Mouse (Mus musculus) hindbrain, embryonic 14.5 days (tissue): ENCODE measurements around the gene Cbarp. TPM values are rescaled to one million over a fixed set of nuclear protein-coding genes. Genes with fewer than 3 reads are reported as not detected.

Experiments
- ATAC-seq: fragments of 200-750 bp; cut with Nextera tagmentation; 2 replicates; pipeline ENCODE4 v1.8.0; 2017; ENCODE audit warnings: moderate number of reproducible peaks, mild to moderate bottlenecking, moderate TSS enrichment, moderate library complexity; ENCODE audit not compliant: low FRiP score
- DNase-seq: peaks from one replicate; pipeline ENCODE4 v3.0.0-alpha.2; 2015; ENCODE audit warnings: low spot score
- H3K27ac ChIP-seq: fragments of 300-500 bp; sonication (generic); 2 replicates; pipeline ENCODE4 v1.5.1; 2014; ENCODE audit warnings: mild to moderate bottlenecking, moderate library complexity
- H3K27me3 ChIP-seq: fragments of 300-500 bp; sonication (generic); 2 replicates; pipeline ENCODE4 v1.6.1; 2014; ENCODE audit warnings: mild to moderate bottlenecking, low read length, mixed read lengths; ENCODE audit not compliant: control insufficient read depth, insufficient read depth
- H3K36me3 ChIP-seq: fragments of 300-500 bp; sonication (generic); replicated peaks from 2 replicates; pipeline ENCODE4 v1.6.1; 2014; ENCODE audit not compliant: control insufficient read depth, insufficient read depth
- H3K4me1 ChIP-seq: fragments of 300-500 bp; sonication (generic); replicated peaks from 2 replicates; pipeline ENCODE4 v1.6.1; 2014; ENCODE audit warnings: antibody characterized with exemption, low read length, mixed read lengths; ENCODE audit not compliant: control insufficient read depth, insufficient read depth
- H3K4me2 ChIP-seq: fragments of 300-500 bp; sonication (generic); replicated peaks from 2 replicates; pipeline ENCODE4 v1.6.1; 2014; ENCODE audit warnings: mild to moderate bottlenecking, moderate library complexity
- H3K4me3 ChIP-seq: fragments of 300-500 bp; sonication (generic); replicated peaks from 2 replicates; pipeline ENCODE4 v1.5.1; 2014; ENCODE audit warnings: mild to moderate bottlenecking, low read length
- H3K9ac ChIP-seq: fragments of 300-500 bp; sonication (generic); 2 replicates; pipeline ENCODE4 v1.6.1; 2014
- H3K9me3 ChIP-seq: fragments of 300-500 bp; sonication (generic); 2 replicates; pipeline ENCODE4 v1.6.1; 2016; ENCODE audit warnings: low read length; ENCODE audit not compliant: control insufficient read depth
- whole genome bisulfite sequencing: fragments of 180-500 bp; shearing (Covaris S2); extraction: QIAGEN DNeasy Blood & Tissue Kit; methylation state at CpG from one replicate; pipeline ENCODE4 v1.1.7; 2014; 5-methylcytosine and 5-hydroxymethylcytosine counted together
- polyA plus RNA-seq: library from polyadenylated mRNA; unstranded; fragments of >200 nt; fragmentation: Nextera tagmentation; extraction: Ambion mirVana; gene quantifications from 2 replicates; pipeline ENCODE4 v1.2.1, GENCODE M21; 2014

Cbarp gene
- polyA plus RNA-seq, 1 experiment from 2014 or later = 93.4 TPM

DNA sequence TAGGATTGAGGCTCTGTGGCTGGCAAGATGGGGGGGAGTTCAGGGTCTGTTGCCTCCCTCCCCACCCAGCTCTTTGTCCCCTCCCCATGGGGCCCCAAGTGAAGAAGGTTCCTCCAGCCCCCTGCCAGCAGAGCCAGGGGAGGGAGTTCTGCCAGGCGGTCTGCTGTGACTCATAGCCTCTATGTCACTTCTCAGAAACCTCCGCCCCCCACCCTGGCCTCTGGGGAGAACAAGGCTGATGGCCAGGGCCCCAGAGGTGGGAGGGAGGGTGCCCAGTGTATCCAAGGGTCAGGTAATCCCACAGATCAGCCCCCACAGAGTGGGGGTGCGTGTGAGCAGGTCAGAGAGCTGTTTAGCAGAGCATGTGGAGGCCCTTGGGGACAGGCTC, 12.2 kb upstream of the Cbarp start:
- peak overlapping the region; percentile 100 for H3K4me2 ChIP-seq
- peaks cover 71% of the 10 kb centered on the region for H3K36me3 ChIP-seq
- peak overlapping the region; percentile 99 for H3K27ac ChIP-seq
- no peaks in the 10 kb centered on the region for H3K9me3 ChIP-seq
- DNase-seq (no peak), ATAC-seq (no peak)
- WGBS = 31% methylated on average over 3 of the region's 3 CpGs
- peak overlapping the region; percentile 100 for H3K4me3 ChIP-seq
- H3K4me1 ChIP-seq = peaks cover 25% of the 10 kb centered on the region
- no peaks in the 10 kb centered on the region for H3K27me3 ChIP-seq
- peak overlapping the region; percentile 100 for H3K9ac ChIP-seq

GRCm38 (mm10) chr10:80152071-80152872, 11.6 kb upstream of the Cbarp start:
- Histone ChIP-seq H3K27me3 (no peaks in the 10 kb centered on the region), H3K4me1 (peaks cover 25% of the 10 kb centered on the region), H3K4me2 (peak overlapping the region; percentile 100), H3K27ac (peak overlapping the region; percentile 99), H3K9me3 (no peaks in the 10 kb centered on the region), H3K4me3 (peak overlapping the region; percentile 100), H3K9ac (peak overlapping the region; percentile 100), H3K36me3 (peaks cover 65% of the 10 kb centered on the region)
- no peak for DNase-seq
- ATAC-seq = no peak
- WGBS = 4% methylated on average over 15 of the region's 15 CpGs

DNA sequence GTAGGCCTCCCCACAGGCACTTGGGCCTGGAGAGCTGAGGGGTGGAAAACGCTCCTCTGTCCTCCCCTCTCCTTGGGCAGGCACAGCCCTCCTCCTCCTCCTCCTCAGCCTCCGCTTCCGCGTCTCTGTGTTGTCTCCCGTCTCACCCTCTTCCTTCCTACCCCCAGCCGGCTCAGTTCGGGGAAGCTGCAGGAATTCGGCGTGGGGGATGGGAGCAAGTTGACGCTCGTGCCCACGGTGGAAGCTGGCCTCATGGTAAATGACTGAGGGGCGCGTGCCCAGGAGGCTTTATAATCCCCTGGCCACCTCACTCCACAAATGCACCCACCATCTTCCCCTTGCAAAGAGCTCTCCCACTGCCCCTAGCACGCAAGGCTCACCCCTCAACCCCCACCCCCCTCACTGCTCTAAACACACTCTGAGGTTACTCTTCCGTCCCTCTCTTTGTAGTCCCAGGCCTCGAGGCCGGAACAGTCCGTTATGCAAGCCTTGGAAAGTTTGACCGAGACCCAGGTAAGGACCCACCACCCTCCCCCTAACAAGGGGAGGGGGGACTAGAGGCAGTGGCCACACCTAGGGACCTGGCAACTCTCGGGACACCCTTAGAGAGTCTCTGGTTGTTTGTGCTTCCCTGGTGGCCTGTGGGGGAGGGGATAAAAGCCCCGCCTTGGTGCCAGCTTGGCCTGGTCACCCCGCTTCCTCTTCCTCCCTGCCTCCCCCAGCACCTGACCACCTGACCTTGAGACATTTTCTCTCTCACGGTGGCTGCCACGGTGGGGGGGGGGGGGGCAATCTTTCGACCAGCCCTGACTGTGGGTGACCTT, 10.8 kb upstream of the Cbarp start:
- H3K36me3 ChIP-seq = peaks cover 57% of the 10 kb centered on the region
- ATAC-seq (no peak), DNase-seq (peak; percentile 54)
- WGBS = under 1% methylated on average over 25 of the region's 26 CpGs
- H3K9me3 ChIP-seq = no peaks in the 10 kb centered on the region
- H3K9ac ChIP-seq = peak overlapping the region; percentile 100
- peak overlapping the region; percentile 100 for H3K4me3 ChIP-seq
- no peaks in the 10 kb centered on the region for H3K27me3 ChIP-seq
- peaks cover 25% of the 10 kb centered on the region for H3K4me1 ChIP-seq
- peak overlapping the region; percentile 100 for H3K4me2 ChIP-seq
- peak overlapping the region; percentile 99 for H3K27ac ChIP-seq

DNA sequence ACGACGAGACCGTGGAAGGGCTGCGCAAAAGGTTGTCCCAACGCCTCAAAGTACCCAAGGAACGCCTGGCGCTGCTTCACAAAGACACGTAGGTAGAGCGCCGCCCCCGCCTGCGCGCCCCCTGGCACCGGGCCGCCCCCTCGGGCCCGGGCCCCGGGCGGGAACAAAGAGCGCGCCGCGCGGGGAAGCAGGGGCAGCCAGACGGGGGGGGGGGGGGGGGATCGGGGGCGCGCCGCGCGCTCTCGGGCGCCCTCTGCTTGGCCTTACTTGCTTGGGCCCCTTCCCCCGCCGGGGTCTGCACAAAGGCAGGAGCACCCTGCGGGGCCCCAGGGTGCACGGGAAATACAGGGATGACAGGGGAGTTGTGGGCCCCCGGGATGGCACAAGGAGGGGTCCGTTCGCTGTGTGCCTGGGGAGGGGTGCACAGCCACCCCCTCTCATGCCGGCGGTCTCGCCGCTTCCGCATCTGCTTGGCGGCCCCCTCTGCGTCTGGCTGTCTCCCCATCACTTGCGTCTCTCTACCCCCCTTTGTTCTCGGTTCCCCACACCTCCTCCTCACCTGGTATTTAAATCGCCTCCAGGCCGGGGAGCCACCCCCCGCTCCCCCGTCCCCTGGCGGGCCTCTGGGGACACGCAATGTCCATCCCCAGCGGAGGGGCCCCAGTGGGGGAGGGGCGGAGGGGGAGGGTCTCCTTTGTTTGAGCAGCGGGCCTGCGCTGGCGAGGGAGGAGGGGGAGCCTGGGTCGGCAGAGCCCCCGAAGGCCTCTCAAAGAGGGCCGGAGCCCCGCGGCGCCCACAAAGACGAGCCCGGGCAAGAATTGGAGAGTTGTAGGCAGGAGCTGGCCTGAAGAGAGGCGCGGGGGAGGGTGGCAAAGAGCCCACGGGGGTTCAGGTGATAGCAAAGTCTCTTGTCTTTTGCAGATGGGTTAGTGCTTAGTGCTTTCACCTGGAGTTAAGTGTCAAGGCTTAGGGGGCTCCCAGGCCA, 9.9 kb upstream of the Cbarp start:
- H3K9me3 ChIP-seq = no peaks in the 10 kb centered on the region
- peaks cover 22% of the 10 kb centered on the region for H3K4me1 ChIP-seq
- peak overlapping the region; percentile 99 for H3K27ac ChIP-seq
- under 1% methylated on average over 54 of the region's 71 CpGs for WGBS
- H3K9ac ChIP-seq = peak overlapping the region; percentile 100
- ATAC-seq (no peak), DNase-seq (peak; percentile 74)
- H3K27me3 ChIP-seq = no peaks in the 10 kb centered on the region
- peaks cover 57% of the 10 kb centered on the region for H3K36me3 ChIP-seq
- peak overlapping the region; percentile 100 for H3K4me2 ChIP-seq
- peak overlapping the region; percentile 100 for H3K4me3 ChIP-seq

- ATAC-seq (peak; percentile 89), DNase-seq (peak; percentile 97)
- peak overlapping the region; percentile 99 for H3K27ac ChIP-seq
- H3K36me3 ChIP-seq = peaks cover 57% of the 10 kb centered on the region
- under 1% methylated on average over 88 of the region's 88 CpGs for WGBS
- H3K4me3 ChIP-seq = peak overlapping the region; percentile 100
- peak overlapping the region; percentile 100 for H3K4me2 ChIP-seq
- H3K9me3 ChIP-seq = no peaks in the 10 kb centered on the region
- peak overlapping the region; percentile 100 for H3K9ac ChIP-seq
- H3K27me3 ChIP-seq = no peaks in the 10 kb centered on the region
- H3K4me1 ChIP-seq = peaks cover 22% of the 10 kb centered on the region
Observed at GRCm38 (mm10) chr10:80149291-80150225, 8.9 kb upstream of the Cbarp start.

DNA sequence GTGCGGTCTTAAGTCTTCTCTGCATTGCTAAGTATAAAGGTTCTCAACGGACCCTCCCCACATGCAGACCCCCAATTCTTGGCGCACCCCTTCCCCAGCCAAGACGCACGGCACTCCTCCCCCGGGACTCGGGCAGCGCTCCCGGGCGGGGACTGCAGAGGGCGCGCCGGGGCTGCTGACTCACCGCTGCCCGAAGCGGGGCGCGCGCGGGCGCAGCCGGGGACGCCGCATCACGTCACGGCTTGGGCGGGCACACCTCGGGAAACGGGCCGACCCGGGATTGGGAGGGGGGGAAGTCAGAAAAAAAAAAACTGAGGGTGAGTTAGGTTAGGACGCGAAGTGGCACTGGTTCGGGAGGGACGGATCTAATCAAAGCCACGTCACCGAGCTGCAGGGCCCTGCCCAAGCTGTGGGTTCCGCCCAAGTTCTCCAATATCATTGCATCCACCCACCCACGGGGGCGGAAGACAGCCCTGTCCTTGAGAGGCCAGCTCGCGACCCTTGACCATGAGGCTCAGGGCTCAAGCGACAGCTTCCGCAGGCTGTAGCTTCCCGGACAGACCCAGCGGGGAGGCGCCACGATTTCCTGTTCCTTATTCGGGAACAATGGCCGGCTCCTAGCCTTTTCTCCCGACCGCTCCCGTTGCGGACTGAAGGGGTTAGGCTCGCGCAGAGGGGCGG, 8.1 kb upstream of the Cbarp start:
- H3K36me3 ChIP-seq = peaks cover 57% of the 10 kb centered on the region

DNA sequence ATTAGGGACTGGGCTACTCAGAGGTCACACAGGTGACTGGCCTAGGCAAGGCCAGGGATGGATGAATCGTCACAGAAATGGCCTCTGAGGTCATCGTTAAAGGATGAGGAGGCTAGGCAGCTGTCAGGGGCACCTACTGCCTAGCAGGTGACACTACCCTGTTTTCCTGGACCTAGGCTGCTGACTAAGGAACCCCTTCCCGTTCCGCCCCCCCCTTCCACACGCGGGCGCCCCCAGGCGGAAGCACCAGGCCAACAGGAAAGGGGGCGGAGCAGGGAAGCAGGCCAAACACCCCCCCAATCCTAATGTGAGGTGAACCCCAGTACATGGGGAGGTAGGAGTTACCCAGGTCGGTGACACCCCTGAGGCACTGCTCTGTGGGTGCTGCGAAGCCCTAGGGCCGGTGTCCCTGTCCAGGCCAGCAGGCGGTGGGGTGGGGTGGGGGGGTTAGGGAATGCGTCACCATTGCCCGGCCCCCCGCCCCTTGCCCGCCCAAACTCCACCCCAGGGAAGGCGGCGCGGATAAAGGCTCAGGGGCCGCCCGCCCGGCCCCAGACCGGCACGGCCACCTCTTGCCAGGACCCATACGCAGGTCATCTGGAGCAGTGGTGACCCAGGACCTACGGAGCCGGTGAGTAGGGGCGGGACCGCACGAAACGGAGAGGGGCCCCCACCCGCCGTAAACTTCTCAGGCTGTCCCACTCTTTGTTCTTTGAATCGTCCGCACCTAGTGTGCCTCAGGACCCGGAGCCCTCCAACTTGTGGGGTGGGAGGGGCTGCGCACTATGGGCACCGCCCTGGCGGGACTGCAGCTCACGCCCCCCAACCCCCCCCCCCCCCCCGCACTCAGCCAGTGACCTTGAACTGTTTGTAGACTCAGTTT, 7.3 kb upstream of the Cbarp start, which contains the start of gene Midn:
Midn (plus strand) TSS at position 554 of the 883 bp plus-strand sequence.
- WGBS = 2% methylated on average over 38 of the region's 42 CpGs
- DNase-seq = peak; percentile 67
- peak within 1 kb of the TSS; percentile 99 for H3K27ac ChIP-seq
- peak within 1 kb of the TSS; percentile 100 for H3K4me3 ChIP-seq
- peak within 1 kb of the TSS; percentile 100 for H3K4me2 ChIP-seq
- peak within 1 kb of the TSS; percentile 100 for H3K9ac ChIP-seq
- peaks cover 17% of the 10 kb centered on the region for H3K4me1 ChIP-seq
- no peaks in the 10 kb centered on the region for H3K9me3 ChIP-seq
- H3K36me3 ChIP-seq = peaks cover 54% of the 10 kb centered on the region
- H3K27me3 ChIP-seq = no peaks in the 10 kb centered on the region
- peak; percentile 18; the same call in 1 of the 2 replicates for ATAC-seq

More for the DNA sequence above, 8.1 kb upstream of the Cbarp start:
- no peaks in the 10 kb centered on the region for H3K27me3 ChIP-seq
- DNase-seq (peak; percentile 92), ATAC-seq (peak; percentile 37)
- peak overlapping the region; percentile 100 for H3K4me3 ChIP-seq
- H3K9me3 ChIP-seq = no peaks in the 10 kb centered on the region
- H3K4me2 ChIP-seq = peak overlapping the region; percentile 100
- peaks cover 21% of the 10 kb centered on the region for H3K4me1 ChIP-seq
- peak overlapping the region; percentile 99 for H3K27ac ChIP-seq
- WGBS = under 1% methylated on average over 56 of the region's 57 CpGs
- H3K9ac ChIP-seq = peak overlapping the region; percentile 100
